Mouse (Mus musculus) retina, postnatal 7 days (tissue): ENCODE measurements around the gene Cisd1.

Experiments used
- DNase-seq: peaks from one replicate; pipeline ENCODE4 v3.0.0-alpha.2; 2012; ENCODE audit warnings: low read depth, low spot score

The Cisd1 gene

DNA sequence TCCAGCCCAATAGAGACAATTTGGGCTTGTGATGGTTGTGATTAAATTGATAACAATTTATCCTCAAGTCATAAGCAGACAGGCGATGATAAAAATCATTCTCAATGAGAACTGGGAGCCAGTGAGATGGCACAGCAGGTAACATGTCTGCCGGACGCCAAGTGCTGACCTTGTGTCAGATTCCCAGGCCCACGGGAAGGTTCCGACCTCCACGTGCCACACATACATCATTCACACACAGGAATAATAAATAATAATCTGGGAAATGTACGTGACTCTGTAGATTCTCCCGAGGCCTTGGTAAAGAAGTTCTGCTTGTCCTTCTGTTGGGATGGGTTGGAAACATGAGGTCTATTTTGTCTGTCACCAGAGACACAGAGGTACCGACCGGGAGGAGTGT lies 17.4 kb downstream of the Cisd1 start:
- DNase-seq: no peak

DNA sequence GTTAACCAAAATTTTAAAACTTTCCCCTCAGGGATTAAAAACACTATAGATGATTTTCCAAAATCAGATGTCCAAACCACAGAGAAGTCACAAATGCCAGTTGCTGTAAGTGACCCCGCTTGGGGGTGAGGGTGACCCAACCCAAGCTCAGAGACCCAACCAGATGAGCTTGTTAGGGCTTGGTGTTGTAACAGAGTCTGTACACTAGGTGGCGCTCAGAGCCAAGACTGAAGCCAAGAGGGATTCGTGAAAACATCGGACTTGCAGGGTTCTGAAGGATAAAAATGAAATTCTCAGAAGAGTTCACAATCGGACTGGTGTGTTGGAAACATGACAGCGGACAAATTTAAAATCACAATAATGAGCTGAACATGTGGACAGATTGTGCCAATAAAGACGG lies 18.0 kb downstream of the Cisd1 start:
- peak; percentile 64 for DNase-seq

DNA sequence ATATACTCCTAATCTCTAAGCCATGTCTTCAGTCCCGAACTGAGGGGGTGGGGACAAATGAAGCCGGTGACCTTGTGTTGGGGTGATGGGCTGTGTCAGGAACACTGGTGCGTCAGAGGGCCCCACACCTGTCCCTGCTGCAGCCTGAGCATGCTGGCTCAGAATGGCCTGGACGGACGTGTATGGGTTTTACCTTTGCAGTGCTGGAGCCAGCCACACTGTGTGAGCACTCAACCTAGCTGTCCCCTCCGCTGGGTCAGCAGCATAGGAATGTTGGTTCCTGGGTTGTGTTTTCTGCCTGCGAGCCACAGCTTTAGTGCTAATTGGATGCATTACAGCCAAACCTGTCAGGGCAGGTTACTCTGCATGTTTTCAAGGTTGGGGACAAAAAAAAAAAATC lies 18.6 kb downstream of the Cisd1 start:
- DNase-seq: no peak

DNA sequence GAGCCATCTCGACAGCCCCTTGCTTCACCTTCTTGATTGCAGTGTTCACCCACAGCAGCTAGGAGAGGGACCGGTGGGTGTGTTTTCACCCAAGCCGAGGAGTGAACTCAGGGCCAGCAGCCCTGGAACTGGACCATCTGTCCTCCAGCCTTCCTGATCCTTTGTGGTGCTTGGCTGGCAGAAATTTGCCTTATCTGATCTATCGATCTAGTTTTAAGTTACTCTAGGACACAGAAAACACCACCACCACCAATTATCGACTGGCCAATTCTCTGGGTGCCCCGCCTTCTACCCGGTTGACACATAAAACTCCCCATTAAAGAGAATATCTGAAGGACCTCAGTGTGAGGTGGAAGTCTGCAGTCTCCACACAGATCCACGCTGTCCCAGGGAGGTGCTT lies 21.1 kb downstream of the Cisd1 start:
- no peak for DNase-seq

DNA sequence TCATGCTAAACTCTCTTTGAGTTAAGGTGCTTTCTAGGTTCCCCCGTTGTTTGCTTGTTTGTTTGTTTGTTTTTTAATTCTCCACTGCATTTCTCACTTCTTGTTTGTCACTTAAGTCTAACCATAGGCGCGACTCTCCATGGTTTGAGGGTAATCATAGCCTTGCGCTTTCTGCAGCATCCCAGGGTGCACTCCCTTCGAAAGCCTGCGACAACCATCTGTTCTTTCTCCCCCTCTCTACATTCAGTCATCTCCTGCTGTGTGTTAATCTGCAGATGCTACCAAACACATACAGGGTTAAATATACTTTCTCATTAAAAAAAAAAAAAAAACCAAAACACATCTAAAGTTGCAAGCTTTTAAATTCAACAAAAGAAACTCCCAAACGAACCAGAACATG lies 28.3 kb downstream of the Cisd1 start:
- DNase-seq: no peak

DNA sequence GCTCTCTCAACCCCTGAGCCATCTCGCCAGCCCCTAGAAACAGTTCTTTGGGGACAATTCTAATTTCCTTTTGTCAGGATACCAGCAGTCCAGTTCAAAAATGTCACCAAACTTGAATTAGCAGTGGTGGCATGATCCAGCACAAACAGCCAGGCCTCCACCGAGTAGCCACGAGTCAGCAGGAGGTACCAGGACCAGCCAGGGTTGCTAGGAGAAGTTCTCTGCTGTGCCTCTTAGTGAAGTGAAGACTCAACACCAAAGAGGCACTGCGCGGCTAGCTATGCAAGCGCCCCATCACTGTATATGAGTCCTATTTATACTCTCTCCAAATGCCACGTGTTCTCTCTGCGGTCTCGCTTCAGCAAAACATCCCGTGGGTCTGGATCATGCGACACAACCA lies 28.7 kb downstream of the Cisd1 start:
- no peak for DNase-seq

DNA sequence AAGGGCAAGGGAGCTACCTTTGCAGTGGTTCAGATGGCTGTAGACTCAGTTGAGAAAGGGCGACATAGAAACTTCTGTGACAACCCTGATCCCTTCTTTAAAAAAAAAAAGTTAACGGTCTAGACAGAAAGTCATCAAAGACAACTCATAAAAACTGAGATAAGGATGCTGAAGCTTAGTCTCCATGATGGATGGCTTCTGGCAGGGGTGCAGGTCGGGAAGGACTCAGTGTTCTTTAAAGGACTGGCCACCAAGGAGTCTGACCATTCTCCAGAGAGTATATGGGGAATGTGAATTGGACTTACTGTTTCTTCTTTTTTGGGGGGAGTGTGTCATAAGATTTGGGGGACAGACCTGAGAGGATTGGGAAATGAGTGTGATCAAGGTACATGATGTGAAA lies 30.2 kb downstream of the Cisd1 start:
- DNase-seq: no peak

DNA sequence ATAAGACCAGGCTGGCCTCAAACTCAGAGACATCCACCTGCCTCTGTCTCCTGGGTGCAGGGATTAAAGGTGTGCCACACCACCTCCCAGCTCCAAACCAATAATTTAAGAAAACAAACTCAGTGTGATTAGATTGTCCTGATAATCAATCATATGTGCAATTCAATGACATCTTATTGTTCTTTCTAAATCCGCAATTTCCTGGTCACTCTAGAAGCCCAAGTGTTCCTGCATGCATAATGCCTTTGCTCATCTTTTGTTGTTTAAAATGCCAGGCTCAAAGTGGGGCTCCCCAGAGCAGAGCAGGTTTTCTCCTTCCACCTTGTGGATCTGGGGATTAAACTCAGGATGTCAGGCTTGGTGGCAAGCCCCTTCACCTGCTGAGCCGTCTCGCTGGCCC lies 34.5 kb downstream of the Cisd1 start:
- DNase-seq: no peak

DNA sequence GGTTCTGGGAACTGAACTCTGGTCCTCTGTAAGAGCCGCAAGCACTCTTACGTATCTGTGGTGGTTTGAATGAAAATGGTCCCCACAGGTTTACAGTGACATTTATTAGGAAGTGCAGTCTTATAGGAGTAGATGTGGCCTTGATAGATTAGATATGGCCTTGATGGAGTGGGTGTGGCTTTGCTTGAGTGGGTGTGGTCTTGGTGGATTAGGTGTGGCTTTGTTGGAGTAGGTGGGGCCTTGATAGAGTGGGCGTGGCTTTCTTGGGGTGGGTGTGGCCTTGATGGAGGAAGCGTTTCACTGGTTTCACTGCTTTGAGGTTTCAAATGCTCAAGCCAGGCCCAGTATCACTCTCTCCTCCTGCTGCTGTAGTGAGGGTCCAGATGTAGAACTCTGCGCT lies 36.6 kb downstream of the Cisd1 start:
- no peak for DNase-seq

DNA sequence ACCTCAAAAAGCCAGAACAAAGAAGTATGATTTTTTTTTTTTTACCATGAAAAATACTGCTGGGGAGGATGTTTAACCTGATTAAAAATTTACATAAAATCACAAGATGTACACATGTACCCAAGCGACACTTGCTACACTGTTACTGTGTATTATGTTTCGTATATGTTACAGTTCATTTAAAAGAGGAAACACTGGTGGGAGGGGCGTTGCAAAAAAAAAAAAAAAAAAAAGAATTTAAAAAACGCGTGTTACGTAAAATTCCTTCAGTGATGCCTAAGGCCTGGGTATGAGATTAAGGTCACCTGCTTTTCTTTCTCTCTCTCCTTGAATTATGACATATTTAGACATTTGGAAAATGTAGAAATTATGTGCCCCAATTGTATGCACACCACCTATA lies 38.0 kb downstream of the Cisd1 start:
- no peak for DNase-seq

DNA sequence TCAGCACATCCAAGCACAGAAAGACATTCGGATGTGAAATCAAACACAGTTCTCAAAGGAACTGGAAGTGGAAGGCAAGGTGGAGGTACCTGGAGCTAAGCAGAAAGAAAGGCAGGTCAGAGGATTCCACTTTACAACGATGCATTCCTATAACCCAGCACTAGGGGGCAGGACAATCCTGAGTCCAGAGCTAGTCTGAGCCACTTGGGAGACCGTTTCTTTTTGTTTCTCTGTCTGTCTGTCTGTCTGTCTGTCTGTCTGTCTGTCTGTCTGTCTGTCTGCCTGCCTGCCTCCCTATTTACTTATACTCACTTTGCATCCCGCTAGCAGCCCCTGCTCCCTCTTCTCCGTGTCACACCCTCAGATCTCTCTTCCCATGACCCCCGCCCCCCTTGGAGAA lies 38.6 kb downstream of the Cisd1 start:
- no peak for DNase-seq

DNA sequence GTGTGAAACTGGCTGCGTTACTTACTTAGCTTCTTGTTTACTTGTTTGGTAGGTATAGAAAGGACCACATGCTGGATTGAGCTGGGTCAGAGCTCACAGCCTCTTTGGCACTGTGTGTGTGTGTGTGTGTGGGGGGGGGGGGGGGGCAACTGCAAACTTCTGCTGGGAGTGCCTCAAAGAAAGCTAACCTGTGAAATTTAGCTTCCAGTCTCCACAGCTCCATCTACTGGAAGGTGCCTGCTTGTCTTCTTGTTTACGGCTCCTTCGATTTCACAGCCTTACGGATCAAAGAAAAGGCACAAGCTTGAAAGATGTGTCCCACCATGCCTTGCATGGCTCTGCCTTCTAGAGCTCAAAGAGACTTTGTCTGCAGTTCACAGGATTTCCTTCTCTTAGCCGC lies 42.3 kb downstream of the Cisd1 start:
- no peak for DNase-seq

DNA sequence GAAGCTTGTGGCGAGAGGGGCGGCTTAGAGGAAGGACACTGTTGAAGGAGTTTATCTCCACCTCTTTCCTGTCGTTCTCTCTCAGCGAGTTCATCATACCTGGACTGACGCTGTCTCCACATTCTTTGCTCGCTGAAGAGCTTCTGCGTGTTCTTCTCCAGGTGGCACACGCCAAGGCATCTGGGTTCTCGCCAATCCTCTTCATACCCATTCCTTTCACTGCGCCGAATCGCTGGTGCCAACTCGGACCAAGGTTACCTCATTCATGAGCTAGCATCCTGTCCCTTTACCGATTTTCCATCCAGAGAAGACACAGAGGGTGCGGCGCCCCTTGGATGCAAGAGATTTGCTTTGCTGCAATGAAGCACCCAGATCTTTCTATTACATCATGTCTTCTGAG lies 44.6 kb downstream of the Cisd1 start:
- no peak for DNase-seq

DNA sequence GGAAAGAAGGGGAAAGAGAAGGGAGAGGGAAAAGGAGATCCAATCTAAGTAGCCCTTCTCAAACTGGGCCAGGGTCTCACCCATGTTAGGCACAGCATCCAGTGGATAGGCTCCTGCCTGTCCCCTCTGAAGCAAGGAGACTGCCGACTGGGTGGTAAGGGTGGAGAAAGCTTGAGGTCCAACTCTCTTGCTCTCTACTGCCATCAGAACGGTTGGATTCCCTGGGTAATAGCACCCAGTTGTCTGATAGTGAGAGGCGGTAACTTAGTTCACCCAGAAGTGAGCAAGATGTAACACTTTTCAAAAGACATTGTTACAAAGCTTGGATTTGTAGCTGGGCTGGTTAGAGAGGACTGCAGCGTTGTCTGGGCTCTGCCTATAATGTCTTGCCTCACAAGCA lies 51.5 kb downstream of the Cisd1 start:
- DNase-seq: no peak

DNA sequence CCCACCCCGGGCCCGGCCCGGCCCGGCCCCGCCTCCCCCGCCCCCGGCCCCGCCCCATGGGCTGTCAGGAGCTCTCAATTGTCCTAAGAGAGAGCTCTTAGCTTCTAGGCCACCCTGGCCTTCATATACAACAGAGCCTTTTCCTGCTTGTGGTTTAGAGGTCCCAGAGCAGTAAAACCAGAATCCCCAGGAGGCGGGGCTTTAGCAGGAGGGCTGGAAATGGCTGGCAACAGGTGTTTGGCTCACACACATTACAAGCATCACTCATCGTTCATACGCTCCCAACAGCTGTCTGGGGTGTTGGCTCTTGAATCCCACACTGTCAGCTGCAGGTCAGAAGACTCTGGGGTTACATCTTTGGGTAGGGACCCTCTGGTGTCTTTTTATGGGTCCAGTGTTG lies 52.5 kb downstream of the Cisd1 start:
- no peak for DNase-seq

DNA sequence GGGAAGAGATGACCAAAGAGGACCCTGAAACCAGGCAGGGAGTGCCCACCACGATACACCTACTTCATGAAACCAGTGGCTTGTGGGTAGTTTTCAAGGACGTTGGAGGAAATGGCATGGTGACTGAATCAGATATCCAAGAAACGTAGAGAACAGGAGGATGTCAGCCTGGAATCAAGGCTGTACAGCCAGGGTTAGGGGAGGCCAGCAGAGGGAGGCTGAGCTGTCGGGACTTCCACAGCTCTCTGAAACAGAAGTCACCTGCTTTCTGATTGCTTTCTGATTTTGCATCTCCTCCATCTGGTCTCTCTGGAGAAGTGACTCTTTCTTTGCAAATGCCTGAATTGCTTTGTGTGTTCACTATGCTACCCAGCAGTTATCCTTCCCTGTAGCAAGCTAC lies 53.0 kb downstream of the Cisd1 start:
- DNase-seq: no peak

DNA sequence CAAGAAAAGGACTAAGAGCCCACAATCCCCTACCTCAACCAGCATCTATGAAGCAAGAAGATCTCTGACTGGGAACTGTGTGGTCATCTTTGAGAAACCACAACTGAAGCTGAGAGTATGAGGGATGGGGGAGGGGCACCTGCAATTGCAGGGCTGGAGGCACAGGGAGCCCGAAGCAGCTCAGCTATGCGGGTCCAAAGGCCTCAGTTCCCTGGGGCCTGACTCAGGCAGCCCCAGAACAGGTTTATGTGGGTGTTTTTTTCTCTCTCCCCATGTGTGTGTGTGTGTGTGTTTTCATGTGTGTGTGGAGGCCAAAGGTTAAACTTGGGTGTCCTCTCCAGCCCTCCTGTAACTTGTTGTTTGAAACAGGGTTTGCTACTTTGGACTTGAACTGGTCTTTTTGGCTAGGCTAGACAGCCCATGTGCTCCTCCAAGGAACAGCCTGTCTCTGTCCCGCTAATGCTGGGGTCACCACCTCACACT lies 53.5 kb downstream of the Cisd1 start:
- no peak for DNase-seq

DNA sequence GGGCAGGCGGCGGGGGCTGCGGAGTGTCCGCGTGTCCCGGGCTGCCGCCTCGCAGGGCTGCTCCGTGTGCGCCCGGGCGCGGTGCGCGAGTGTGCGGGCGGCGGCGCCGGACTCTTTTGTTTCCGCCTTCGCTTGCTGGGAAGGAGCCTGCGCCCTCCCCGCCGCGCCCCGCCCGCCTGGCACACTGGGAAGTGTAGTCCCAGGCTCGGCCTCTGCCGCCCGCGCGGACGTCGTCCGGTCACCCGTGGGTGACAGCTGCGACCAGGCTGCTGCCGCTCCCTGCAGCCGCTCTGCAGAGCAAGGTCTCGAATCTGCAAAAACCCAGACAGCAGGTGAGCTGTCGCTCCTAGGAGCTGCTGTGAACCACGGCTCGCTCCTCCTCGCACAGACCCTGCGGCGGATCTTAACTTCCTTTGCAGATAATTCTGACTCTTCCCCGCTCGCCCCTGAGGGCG lies 59.6 kb downstream of the Cisd1 start, which contains the start of gene Ube2d1:
Gene Ube2d1 (minus strand): TSS at position 137 of the 455 bp plus-strand sequence.
- DNase-seq: peak; percentile 69

DNA sequence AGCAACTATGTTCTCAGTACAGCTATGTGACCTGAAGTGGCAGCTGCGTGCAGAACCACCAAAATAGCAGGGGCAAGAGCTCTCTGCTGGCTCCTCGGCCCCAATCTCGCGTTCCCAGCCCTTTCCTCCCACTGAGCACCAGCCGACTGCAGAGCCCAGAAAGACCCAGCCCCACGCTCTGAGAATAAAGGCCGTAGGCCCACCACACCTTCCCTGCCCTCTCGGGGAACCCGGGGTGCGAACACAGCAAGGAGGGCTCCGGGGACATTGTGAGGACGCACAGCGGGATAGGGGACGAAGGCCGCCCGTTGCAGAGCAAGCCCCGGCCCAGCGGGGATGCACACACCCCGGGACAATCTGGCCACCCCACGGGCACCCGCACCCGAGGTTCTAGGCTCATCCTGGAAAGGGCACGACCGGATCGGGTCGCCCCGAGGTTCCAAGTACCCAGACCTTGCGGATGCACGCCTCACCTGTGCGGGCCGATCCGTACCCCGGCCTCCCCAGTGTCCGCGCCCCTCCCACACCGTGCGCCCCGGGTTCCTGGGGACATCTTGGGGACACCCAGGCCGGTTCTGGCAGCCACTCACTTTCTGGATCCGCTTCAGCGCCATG lies 60.1 kb downstream of the Cisd1 start:
- DNase-seq: peak; percentile 2

DNA sequence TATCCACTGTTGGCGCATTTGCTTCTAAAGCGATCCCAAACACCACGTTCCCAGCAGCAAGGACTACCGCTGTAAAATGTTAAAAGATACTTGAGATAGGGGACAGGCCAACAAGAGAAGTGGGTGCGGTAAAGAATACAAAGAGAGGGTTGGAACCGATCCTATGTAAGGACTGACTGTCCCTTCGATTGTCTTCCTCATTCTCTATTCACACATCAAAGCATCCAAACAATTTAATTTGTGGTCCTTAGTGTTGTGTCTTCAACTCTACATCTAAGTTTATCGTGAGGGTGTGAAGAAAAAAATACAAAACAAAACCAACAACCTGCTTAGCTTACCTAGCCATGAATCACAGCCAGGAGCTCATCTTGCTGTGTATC lies 60.6 kb downstream of the Cisd1 start:
- DNase-seq: peak; percentile 0
